Mouse (Mus musculus): ENCODE measurements around the gene Gbf1. TPM values are rescaled to one million over a fixed set of nuclear protein-coding genes. Genes with fewer than 3 reads are reported as not detected.

Gbf1 gene
- polyA plus RNA-seq, 1 experiment = 61.8 TPM

DNA sequence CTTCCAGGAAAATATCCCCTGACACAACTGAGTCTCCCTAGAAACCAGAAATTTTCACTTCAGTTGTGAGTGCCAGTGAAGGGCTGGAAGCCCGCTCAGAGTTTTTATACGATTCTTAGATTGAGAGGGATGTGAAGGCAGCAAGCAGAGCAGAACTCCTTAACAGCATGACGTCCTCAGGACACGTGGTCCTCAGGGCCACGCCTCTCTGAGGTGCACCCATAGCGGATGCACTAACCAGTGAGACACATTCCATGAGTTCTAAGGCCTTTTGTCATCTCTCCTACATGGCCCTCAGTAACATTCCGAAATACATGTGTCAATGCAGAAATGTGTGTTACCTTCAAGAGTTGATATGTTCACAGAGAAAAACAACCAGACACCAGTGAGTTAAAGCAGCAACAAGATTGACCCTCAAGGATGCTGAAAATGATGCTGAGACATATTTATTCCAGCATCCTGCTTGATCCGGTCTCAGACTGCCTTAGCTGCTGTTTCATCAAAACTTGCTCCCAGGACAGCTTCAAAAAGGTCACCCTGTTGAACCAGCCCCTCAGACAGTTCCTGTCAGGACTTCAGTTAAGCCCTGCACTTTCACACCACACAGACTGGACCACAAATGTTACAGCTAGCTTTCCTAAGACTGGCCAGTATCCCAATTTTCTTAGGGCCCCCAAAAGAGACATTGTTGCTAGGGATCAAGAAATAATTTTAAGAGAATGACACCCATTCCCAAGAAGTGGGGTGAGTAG lies 148.2 kb downstream of the Gbf1 start:
- no peaks in the 10 kb centered on the region for H3K36me3 ChIP-seq (ENCODE audit: control insufficient read depth, insufficient read depth)
- H3K4me2 ChIP-seq (ENCODE audit: low read depth) = no peak overlapping the region
- no peaks in the 10 kb centered on the region for H3K79me2 ChIP-seq (ENCODE audit: control insufficient read depth, insufficient read depth)
- no peak overlapping the region for H3K4me3 ChIP-seq
- H3ac ChIP-seq (ENCODE audit: control insufficient read depth, insufficient read length) = no peak overlapping the region
- H3K27me3 ChIP-seq (ENCODE audit: control insufficient read depth, insufficient read depth, insufficient read length) = no peaks in the 10 kb centered on the region
- TF ChIP-seq USF1 (IDR thresholded peaks at IDR 0.05; ENCODE audit: low read depth) = peak; percentile 47
- no peak for TF ChIP-seq TCF3 (IDR thresholded peaks at IDR 0.05; ENCODE audit: insufficient read length, low read depth)

DNA sequence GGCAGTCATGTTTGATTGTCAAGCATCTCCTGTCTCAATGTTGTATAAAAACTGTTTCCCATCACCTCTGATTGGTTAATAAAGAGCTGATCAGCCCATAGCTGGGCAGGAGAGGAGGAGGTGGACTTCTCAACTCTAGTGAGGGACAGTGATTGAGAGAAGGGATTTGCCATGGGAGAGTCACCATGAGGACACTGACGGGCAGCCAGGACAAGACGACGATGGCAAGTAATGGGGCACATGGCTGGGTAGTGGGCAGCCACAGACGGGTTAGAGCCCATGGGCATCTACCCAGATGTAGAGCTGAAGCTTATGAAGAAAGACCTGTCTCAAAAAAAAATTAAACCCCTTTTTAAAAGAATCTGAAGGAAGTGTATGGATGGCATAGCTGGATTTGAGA lies 150.2 kb downstream of the Gbf1 start:
- TF ChIP-seq E2F4 (IDR thresholded peaks at IDR 0.05; ENCODE audit: insufficient read depth) = no peak
- TF ChIP-seq REST (IDR thresholded peaks at IDR 0.05; ENCODE audit: insufficient read depth, insufficient read length) = no peak
- no peak for TF ChIP-seq POLR2AphosphoS2 (IDR thresholded peaks at IDR 0.05; ENCODE audit: insufficient read length, low read depth)
- no peak for TF ChIP-seq USF1 (IDR thresholded peaks at IDR 0.05; ENCODE audit: low read depth)
- no peak for TF ChIP-seq MAX (IDR thresholded peaks at IDR 0.05; ENCODE audit: low read depth)
- no peak for TF ChIP-seq CEBPB (IDR thresholded peaks at IDR 0.05; ENCODE audit: insufficient read depth, poor library complexity, severe bottlenecking)
- TF ChIP-seq POLR2A (IDR thresholded peaks at IDR 0.05; ENCODE audit: insufficient read length, low read depth) = no peak
- Histone ChIP-seq H3K79me2 (ENCODE audit: control insufficient read depth, insufficient read depth) (peaks cover 8% of the 10 kb centered on the region), H3K36me3 (ENCODE audit: control insufficient read depth, insufficient read depth) (peaks cover 6% of the 10 kb centered on the region), H3K4me3 (no peak overlapping the region), H3K27me3 (ENCODE audit: control insufficient read depth, insufficient read depth, insufficient read length) (no peaks in the 10 kb centered on the region), H3ac (ENCODE audit: control insufficient read depth, insufficient read length) (no peak overlapping the region), H3K4me2 (ENCODE audit: low read depth) (no peak overlapping the region)

DNA sequence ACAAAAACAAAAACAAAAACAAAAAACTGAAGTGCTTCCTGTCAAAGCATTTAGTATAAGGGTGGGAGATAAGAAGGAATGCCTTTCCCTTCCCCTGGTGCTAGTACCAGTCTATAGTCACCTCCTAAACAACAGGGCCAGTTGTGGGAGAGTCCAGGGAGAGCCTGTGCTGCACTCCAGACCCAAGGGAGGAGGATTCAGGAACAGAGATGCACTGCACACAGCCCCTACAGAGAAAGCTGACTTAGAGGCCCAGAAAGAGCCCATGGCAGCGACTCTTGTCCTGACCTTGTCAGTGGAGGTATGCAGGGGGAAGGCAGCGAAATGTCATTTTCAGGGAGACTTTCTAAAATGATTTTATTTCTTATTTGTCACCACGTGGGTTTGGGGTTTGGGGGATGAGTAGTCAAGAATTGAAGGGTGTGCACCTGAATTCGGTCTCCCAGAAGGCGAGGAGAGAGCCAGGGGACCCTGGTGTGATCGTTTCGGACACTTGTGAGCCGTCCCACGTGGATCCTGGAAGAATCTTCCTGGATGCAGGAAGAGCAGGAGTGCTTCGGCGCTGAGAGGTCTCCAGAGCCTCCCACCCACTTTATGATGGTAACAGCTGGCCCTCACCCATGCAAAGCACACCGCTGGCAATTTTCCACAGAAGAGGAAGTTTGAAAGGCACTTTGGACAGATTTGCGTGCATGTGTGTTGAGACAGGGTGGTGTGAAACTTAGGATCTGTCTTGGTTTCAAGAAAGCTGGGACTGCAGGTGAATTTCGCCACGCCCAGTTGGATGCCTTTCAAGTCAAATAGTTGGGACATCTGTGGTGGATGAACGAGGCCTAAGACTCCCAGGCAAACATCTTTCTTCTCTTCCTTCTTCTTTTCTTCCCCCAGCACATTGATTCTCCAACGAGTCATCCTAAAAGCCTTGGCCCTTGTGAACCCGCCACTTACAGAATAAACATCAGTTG lies 151.2 kb downstream of the Gbf1 start:
- Histone ChIP-seq H3ac (ENCODE audit: control insufficient read depth, insufficient read length) (no peak overlapping the region), H3K27me3 (ENCODE audit: control insufficient read depth, insufficient read depth, insufficient read length) (no peaks in the 10 kb centered on the region), H3K4me3 (peak overlapping the region; percentile 95), H3K36me3 (ENCODE audit: control insufficient read depth, insufficient read depth) (peaks cover 6% of the 10 kb centered on the region), H3K79me2 (ENCODE audit: control insufficient read depth, insufficient read depth) (peaks cover 8% of the 10 kb centered on the region), H3K4me2 (ENCODE audit: low read depth) (peak overlapping the region; percentile 51)
- TF ChIP-seq MYOD1 (IDR thresholded peaks at IDR 0.05; ENCODE audit: control insufficient read depth in 1 of 3, insufficient read length in 2 of 3, low read depth in 2 of 3) (no peak), MYOG (IDR thresholded peaks at IDR 0.05; ENCODE audit: control insufficient read depth in 1 of 3, insufficient read depth in 1 of 3, insufficient read length in 2 of 3, low read depth in 2 of 3) (no peak), CEBPB (IDR thresholded peaks at IDR 0.05; ENCODE audit: insufficient read depth, poor library complexity, severe bottlenecking) (no peak), SRF (IDR thresholded peaks at IDR 0.05; ENCODE audit: control insufficient read depth, insufficient read length, low read depth) (no peak), USF1 (IDR thresholded peaks at IDR 0.05; ENCODE audit: low read depth) (no peak), E2F4 (IDR thresholded peaks at IDR 0.05; ENCODE audit: insufficient read depth) (no peak), POLR2AphosphoS2 (IDR thresholded peaks at IDR 0.05; ENCODE audit: insufficient read length, low read depth) (no peak), TCF12 (IDR thresholded peaks at IDR 0.05; ENCODE audit: insufficient read depth, poor library complexity, severe bottlenecking) (no peak)

DNA sequence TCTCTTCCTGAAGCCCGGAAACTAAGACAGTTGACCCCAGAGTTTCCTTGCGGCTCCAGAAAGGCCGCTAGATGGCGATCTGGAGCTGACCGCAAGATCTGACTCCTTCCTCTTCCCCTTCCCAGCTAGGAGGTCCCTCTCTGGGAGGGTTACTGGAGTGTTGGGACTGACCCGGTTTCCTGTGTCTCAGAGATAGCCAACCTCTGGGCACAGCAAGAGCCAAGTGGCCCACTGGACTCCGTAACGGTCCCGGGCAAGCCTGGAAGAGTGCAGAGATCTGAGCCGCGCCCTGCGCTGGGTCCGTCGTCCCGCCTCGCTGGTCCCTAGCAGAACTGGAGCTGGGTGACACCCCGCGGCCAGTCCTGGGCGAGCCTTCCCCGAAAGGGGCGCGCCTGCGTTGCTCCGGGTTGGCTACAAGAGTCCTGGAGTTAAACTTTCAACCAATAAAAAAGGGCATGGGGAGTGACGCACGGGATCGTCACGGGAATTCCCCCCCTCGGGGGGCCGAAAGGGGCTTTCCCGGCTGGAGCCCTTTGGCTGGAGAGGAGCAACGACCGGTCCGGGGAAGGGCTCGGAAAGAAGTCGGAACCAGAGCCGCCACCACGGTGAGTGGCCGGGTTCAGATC lies 152.0 kb downstream of the Gbf1 start, which contains the start of gene Nfkb2:
Gene Nfkb2, plus strand, starts transcription at position 105 of the 626 bp plus-strand sequence.
- H3K27me3 ChIP-seq (ENCODE audit: control insufficient read depth, insufficient read depth, insufficient read length) = no peaks in the 10 kb centered on the region
- peak within 1 kb of the TSS; percentile 18 for H3ac ChIP-seq (ENCODE audit: control insufficient read depth, insufficient read length)
- H3K4me2 ChIP-seq (ENCODE audit: low read depth) = peak within 1 kb of the TSS; percentile 51
- TF ChIP-seq SRF (IDR thresholded peaks at IDR 0.05; ENCODE audit: control insufficient read depth, insufficient read length, low read depth) (peak; percentile 20), TCF12 (IDR thresholded peaks at IDR 0.05; ENCODE audit: insufficient read depth, poor library complexity, severe bottlenecking) (no peak), POLR2AphosphoS2 (IDR thresholded peaks at IDR 0.05; ENCODE audit: insufficient read length, low read depth) (peak; percentile 97), POLR2A (IDR thresholded peaks at IDR 0.05; ENCODE audit: insufficient read length, low read depth) (peak; percentile 96)
- H3K79me2 ChIP-seq (ENCODE audit: control insufficient read depth, insufficient read depth) = peaks cover 8% of the 10 kb centered on the region
- peak within 1 kb of the TSS; percentile 95 for H3K4me3 ChIP-seq
- peaks cover 6% of the 10 kb centered on the region for H3K36me3 ChIP-seq (ENCODE audit: control insufficient read depth, insufficient read depth)

DNA sequence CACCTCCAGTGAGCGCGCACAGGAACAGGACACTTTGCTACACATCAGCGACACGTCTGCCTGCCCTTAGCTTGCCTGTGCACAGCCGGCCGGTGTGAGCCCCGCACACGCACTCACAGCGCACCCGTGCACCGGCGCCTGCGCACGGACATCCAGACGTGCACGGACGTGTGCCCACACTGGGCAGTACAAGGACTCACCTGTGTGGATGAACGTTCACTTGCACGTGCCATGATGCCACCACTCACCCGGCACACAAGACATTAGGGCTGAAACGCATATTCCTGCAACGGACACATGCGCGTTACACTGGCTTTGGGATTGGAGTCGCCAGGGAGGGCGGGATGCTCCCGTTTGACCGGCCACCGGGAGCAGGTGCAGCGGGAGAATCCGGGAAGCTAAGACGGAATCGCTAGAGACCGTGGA lies 152.6 kb downstream of the Gbf1 start:
- peak overlapping the region; percentile 18 for H3ac ChIP-seq (ENCODE audit: control insufficient read depth, insufficient read length)
- H3K79me2 ChIP-seq (ENCODE audit: control insufficient read depth, insufficient read depth) = peaks cover 8% of the 10 kb centered on the region
- peak overlapping the region; percentile 95 for H3K4me3 ChIP-seq
- H3K27me3 ChIP-seq (ENCODE audit: control insufficient read depth, insufficient read depth, insufficient read length) = no peaks in the 10 kb centered on the region
- no peak for TF ChIP-seq MYOD1 (IDR thresholded peaks at IDR 0.05; ENCODE audit: control insufficient read depth in 1 of 3, insufficient read length in 2 of 3, low read depth in 2 of 3)
- TF ChIP-seq POLR2AphosphoS2 (IDR thresholded peaks at IDR 0.05; ENCODE audit: insufficient read length, low read depth) = peak; percentile 41
- TF ChIP-seq MYOG (IDR thresholded peaks at IDR 0.05; ENCODE audit: control insufficient read depth in 1 of 3, insufficient read depth in 1 of 3, insufficient read length in 2 of 3, low read depth in 2 of 3) = peak in 1 of 3 experiments; percentile 22
- peak; percentile 43 for TF ChIP-seq POLR2A (IDR thresholded peaks at IDR 0.05; ENCODE audit: insufficient read length, low read depth)
- H3K4me2 ChIP-seq (ENCODE audit: low read depth) = peak overlapping the region; percentile 51
- peaks cover 10% of the 10 kb centered on the region for H3K36me3 ChIP-seq (ENCODE audit: control insufficient read depth, insufficient read depth)
